Mouse (Mus musculus) lung, postnatal 0 days (tissue): ENCODE data around the gene Ccdc80. TPM values are rescaled to one million over a fixed set of nuclear protein-coding genes. Genes with fewer than 3 reads are reported as not detected.

Experiments used
- ATAC-seq: fragments of 200-750 bp; cut with Nextera tagmentation; 2 replicates; pipeline ENCODE4 v1.8.0; 2017; ENCODE audit warnings: moderate library complexity
- DNase-seq: peaks from one replicate; pipeline ENCODE4 v3.0.0-alpha.2; 2016; ENCODE audit warnings: low spot score
- H3K27ac ChIP-seq: fragments of 300-500 bp; sonication (generic); 2 replicates; pipeline ENCODE4 v1.5.1; 2014; ENCODE audit warnings: antibody characterized with exemption, mild to moderate bottlenecking, low read length, mixed read lengths
- H3K27me3 ChIP-seq: fragments of 300-500 bp; sonication (generic); replicated peaks from 2 replicates; pipeline ENCODE4 v1.6.1; 2014; ENCODE audit warnings: low read length, mixed read lengths; ENCODE audit not compliant: insufficient read depth
- H3K36me3 ChIP-seq: fragments of 300-500 bp; sonication (generic); 2 replicates; pipeline ENCODE4 v1.6.1; 2014; ENCODE audit warnings: low read length, mixed read lengths; ENCODE audit not compliant: insufficient read depth
- H3K4me1 ChIP-seq: fragments of 300-500 bp; sonication (generic); 2 replicates; pipeline ENCODE4 v1.6.1; 2014; ENCODE audit warnings: antibody characterized with exemption, low read depth, low read length, mixed read lengths; ENCODE audit not compliant: insufficient read depth
- H3K4me2 ChIP-seq: fragments of 300-500 bp; sonication (generic); replicated peaks from 2 replicates; pipeline ENCODE4 v1.6.1; 2014; ENCODE audit warnings: low read depth, mild to moderate bottlenecking, low read length, moderate library complexity, mixed read lengths
- H3K4me3 ChIP-seq: fragments of 300-500 bp; sonication (generic); 2 replicates; pipeline ENCODE4 v1.5.1; 2014; ENCODE audit warnings: low read depth, low read length
- H3K9ac ChIP-seq: fragments of 300-500 bp; sonication (generic); replicated peaks from 2 replicates; pipeline ENCODE4 v1.6.1; 2014; ENCODE audit warnings: low read depth, mild to moderate bottlenecking
- H3K9me3 ChIP-seq: fragments of 300-500 bp; sonication (generic); 2 replicates; pipeline ENCODE4 v1.6.1; 2016; ENCODE audit warnings: low read length, mixed read lengths
- CTCF ChIP-seq: IDR thresholded peaks from 2 replicates; pipeline ENCODE4 v1.5.1; 2016; ENCODE audit warnings: antibody characterized with exemption, mild to moderate bottlenecking
- EP300 ChIP-seq: IDR thresholded peaks from 2 replicates; pipeline ENCODE4 v1.6.1; 2016; ENCODE audit warnings: antibody characterized with exemption, mild to moderate bottlenecking, control low read depth
- WGBS: fragments of 180-500 bp; shearing (Covaris S2); extraction: QIAGEN DNeasy Blood & Tissue Kit; methylation state at CpG from one replicate; pipeline ENCODE4 v1.1.7; 2014; 5-methylcytosine and 5-hydroxymethylcytosine counted together
- polyA plus RNA-seq: library from polyadenylated mRNA; unstranded; fragments of >200 nt; fragmentation: Nextera tagmentation; extraction: Ambion mirVana; gene quantifications from 2 replicates; pipeline ENCODE4 v1.2.1, GENCODE M21; 2015

Gene Ccdc80
- polyA plus RNA-seq, 1 experiment from 2014 or later: 81.7 TPM

DNA sequence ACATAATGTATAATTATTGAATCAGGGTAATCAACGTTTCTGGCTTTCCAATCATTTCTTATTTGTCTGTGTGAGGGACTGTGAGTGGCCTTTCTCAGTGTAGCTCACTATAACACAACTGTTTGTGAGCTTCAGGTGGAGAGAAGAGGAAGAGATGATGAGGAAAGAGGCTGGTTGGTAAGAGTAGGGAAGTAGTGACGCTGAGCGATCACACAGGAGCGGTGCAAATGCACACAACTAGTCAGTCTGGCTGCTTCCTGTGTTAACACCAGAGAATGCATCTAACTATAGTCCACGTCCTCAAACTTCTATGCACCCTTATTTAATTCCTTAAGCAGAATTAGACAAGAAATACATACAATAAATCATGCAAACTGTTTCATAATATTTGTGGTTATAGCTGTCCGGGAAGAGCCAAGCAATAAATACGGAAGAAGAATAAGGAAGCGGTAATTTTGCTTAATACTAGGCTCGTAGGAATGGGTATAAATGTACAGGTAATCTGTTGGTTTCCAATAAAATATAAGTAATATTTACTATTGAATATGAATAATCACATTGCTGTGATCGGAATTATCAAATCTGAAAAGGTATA is 55.4 kb downstream of the Ccdc80 start:
- Histone ChIP-seq H3K4me2 (no peak overlapping the region), H3K27ac (no peak overlapping the region), H3K9me3 (no peaks in the 10 kb centered on the region), H3K36me3 (peaks cover 18% of the 10 kb centered on the region), H3K9ac (no peak overlapping the region), H3K4me1 (no peaks in the 10 kb centered on the region), H3K27me3 (no peaks in the 10 kb centered on the region), H3K4me3 (no peak overlapping the region)
- TF ChIP-seq EP300 (no peak), CTCF (no peak)
- WGBS: 89% methylated on average over 10 of the region's 10 CpGs
- ATAC-seq: no peak
- DNase-seq: peak; percentile 25

GRCm38 (mm10) chr16:45154741-45155250 is 61.6 kb downstream of the Ccdc80 start:
- H3K9me3 ChIP-seq: no peaks in the 10 kb centered on the region
- H3K36me3 ChIP-seq: peaks cover under 1% of the 10 kb centered on the region; the same call in 1 of the 2 replicates
- no peak overlapping the region for H3K4me2 ChIP-seq
- peak overlapping the region; percentile 62 for H3K27ac ChIP-seq
- DNase-seq: peak; percentile 81
- H3K27me3 ChIP-seq: no peaks in the 10 kb centered on the region
- no peak overlapping the region for H3K4me3 ChIP-seq
- no peak overlapping the region for H3K9ac ChIP-seq
- peaks cover 8% of the 10 kb centered on the region; the same call in 1 of the 2 replicates for H3K4me1 ChIP-seq
- no peak for TF ChIP-seq CTCF
- peak; percentile 39; the same call in 1 of the 2 replicates for TF ChIP-seq EP300
- ATAC-seq: peak; percentile 4; the same call in 1 of the 2 replicates
- 51% methylated on average over 3 of the region's 3 CpGs for WGBS

- Histone ChIP-seq H3K4me3 (peak overlapping the region; percentile 92), H3K9me3 (no peaks in the 10 kb centered on the region), H3K9ac (peak overlapping the region; percentile 89), H3K27me3 (no peaks in the 10 kb centered on the region), H3K27ac (peak overlapping the region; percentile 95), H3K4me2 (peak overlapping the region; percentile 80), H3K4me1 (peaks cover 11% of the 10 kb centered on the region; the same call in 1 of the 2 replicates), H3K36me3 (no peaks in the 10 kb centered on the region)
- DNase-seq (peak; percentile 90), ATAC-seq (peak; percentile 76)
- WGBS: 1% methylated on average over 20 of the region's 20 CpGs
- TF ChIP-seq EP300 (no peak), CTCF (no peak)
These were observed 64.9 kb downstream of the Ccdc80 start for GRCm38 (mm10) chr16:45158136-45158521.

- H3K4me3 ChIP-seq: peak within 1 kb of the TSS; percentile 92
- peak within 1 kb of the TSS; percentile 95 for H3K27ac ChIP-seq
- H3K4me2 ChIP-seq: peak within 1 kb of the TSS; percentile 80
- DNase-seq (peak; percentile 100), ATAC-seq (peak; percentile 96)
- H3K9ac ChIP-seq: peak within 1 kb of the TSS; percentile 89
- peaks cover 11% of the 10 kb centered on the region; the same call in 1 of the 2 replicates for H3K4me1 ChIP-seq
- H3K9me3 ChIP-seq: no peaks in the 10 kb centered on the region
- TF ChIP-seq EP300 (peak; percentile 67; the same call in 1 of the 2 replicates), CTCF (no peak)
- H3K27me3 ChIP-seq: no peaks in the 10 kb centered on the region
- WGBS: under 1% methylated on average over 57 of the region's 64 CpGs
- no peaks in the 10 kb centered on the region for H3K36me3 ChIP-seq
These were observed 65.6 kb downstream of the Ccdc80 start, which contains the start of the genes Slc35a5 and Atg3 for GRCm38 (mm10) chr16:45158522-45159388. Slc35a5 (minus strand) TSS chr16:45158706. Atg3 (plus strand) TSS chr16:45158785.

DNA sequence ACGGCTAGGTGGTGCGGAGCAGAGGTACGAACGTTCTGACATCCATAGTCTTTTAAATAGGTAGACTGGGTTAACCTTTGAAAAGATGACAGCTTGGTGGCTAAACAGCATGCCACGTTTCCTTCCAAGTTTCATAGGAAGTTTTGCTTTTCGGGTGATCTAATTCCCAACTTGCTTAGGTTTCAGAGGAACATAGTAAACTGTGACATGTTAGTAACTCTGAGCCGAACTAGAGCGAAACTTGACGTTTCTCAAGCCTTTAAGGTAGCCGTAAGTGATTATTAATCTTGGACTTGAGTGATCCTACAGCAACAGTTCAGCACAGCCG is 66.2 kb downstream of the Ccdc80 start:
- TF ChIP-seq EP300 (no peak), CTCF (no peak)
- Histone ChIP-seq H3K4me1 (peaks cover 11% of the 10 kb centered on the region; the same call in 1 of the 2 replicates), H3K4me2 (peak overlapping the region; percentile 80), H3K9ac (peak overlapping the region; percentile 89), H3K9me3 (no peaks in the 10 kb centered on the region), H3K27ac (peak overlapping the region; percentile 95), H3K4me3 (peak overlapping the region; percentile 92), H3K27me3 (no peaks in the 10 kb centered on the region), H3K36me3 (no peaks in the 10 kb centered on the region)
- WGBS: 1% methylated on average over 11 of the region's 11 CpGs
- no peak for DNase-seq
- no peak for ATAC-seq

Other genes with a start within 250 kb of the Ccdc80 start
- not detected in 2 replicates for gene Cd200r2, start 226.3 kb upstream of the Ccdc80 start, polyA plus RNA-seq
- 0.87 and 0.92 TPM in 2 replicates for gene Cd200r3, start 149.7 kb upstream of the Ccdc80 start, polyA plus RNA-seq
- 21.9 and 28.7 TPM in 2 replicates for gene Slc35a5, start 65.3 kb downstream of the Ccdc80 start, polyA plus RNA-seq
- gene Atg3, start 65.4 kb downstream of the Ccdc80 start, polyA plus RNA-seq: 53.9 and 55.8 TPM in 2 replicates
- gene Btla, start 130.9 kb downstream of the Ccdc80 start, polyA plus RNA-seq: 0.13 and 0.19 TPM in 2 replicates